Mouse (Mus musculus): ENCODE measurements around the gene Timm23.
"Not testable (repeated sequence)": the region's sequence is repeated elsewhere in the genome, so short reads cannot be mapped to it uniquely, and the experiment has no call there.

The Timm23 gene

GRCm38 (mm10) chr14:32165278-32166061 is 36.2 kb downstream of the Timm23 start:
- DNase-seq (ENCODE audit: low read depth, low spot score), result peak; percentile 48

DNA sequence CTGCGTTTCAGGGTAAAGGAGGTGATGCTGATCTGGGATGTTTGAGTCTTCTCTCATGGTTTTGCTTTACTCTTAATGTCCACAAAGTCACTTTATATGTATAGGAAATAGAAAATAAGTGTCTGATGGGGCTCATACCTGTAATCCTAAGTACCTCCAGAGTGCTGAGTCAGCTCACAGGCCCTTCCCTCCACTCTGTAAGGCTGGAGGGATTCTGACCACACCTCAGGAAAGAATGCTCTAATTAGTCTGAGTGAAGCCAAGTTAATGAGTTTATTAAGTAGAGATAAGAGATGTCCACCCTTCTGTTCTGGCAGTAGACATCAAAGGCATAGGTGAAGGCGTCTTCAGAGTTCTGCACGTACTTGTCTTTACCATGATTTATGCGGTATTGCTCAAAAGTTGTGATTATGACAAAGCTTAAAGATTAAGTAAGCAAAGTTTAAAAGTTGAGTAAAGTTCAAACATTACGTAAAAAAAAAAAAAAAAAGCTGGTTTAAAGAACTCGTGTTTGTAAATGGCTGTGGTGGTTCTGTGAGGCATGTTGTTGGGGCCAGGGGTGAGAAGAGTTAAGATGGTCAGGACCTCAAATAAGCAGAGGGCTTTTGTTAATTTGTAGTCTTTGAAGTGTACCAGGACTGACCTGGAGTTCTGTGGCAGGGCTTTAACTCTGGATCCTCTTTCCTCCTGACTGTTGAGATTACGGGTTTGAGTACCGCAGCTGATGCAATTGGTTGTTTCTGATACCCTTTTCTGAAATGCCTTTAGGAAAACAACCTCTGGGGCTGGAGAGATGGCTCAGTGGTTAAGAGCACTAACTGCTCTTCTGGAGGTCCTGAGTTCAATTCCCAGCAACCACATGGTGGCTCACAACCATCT is 37.3 kb downstream of the Timm23 start:
- no peak for DNase-seq (ENCODE audit: low read depth, low spot score)

DNA sequence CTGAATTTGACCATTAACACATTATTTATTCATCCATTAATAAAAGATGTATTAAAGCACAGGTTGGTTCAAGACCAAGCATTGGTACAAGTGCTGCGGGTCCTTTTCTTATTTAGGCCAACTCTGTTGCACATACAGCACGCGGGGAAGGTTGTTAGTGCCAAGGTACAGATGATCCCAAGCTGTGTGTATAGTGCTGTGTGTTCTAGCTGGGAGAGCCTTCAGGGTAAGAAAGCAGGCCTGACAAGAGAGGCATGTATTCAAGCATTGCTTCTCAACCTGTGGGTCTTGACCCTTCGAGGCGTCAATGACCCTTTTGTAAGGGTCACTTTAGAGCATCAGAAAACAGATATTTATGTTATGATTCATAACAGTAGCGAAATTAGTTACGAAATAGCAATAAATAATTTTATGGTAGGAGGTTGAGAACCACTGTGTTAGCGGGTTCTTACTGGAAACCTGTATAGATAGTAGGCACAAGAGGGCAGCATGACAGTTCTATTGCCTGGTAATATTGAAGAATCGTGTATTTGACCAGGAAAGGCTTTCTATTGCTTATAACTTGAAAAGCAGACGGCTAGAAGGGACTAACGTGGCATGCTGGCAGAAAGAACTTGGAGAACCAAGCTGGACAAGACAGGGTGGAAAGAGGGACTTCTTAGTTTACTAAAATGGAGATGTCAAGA is 38.4 kb downstream of the Timm23 start:
- DNase-seq (ENCODE audit: low read depth, low spot score), result no peak

DNA sequence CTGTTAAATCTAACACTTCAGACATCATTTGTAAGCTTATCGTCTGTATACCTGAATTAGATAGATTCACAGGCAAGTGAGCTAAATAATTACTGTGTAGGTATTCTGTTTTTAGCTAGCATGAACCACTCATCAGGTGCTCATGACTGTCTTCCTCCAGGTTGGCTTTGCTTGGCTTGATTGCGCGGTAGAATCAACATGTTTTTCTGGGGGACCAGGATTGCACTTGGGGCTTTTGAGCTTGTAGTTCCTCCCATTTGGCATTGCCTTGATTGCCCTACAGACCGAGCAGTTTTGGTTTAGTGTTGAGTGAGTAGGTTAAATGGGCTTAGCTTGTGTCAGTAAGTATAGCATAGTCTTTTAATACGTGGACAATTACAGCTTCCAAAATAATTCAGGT is 39.5 kb downstream of the Timm23 start:
- no peak for DNase-seq (ENCODE audit: low read depth, low spot score)

- DNase-seq (ENCODE audit: low read depth, low spot score), result no peak
Observed at GRCm38 (mm10) chr14:32161090-32161885, 40.4 kb downstream of the Timm23 start.

GRCm38 (mm10) chr14:32160563-32160962 is 41.1 kb downstream of the Timm23 start:
- DNase-seq (ENCODE audit: low read depth, low spot score), result no peak

DNA sequence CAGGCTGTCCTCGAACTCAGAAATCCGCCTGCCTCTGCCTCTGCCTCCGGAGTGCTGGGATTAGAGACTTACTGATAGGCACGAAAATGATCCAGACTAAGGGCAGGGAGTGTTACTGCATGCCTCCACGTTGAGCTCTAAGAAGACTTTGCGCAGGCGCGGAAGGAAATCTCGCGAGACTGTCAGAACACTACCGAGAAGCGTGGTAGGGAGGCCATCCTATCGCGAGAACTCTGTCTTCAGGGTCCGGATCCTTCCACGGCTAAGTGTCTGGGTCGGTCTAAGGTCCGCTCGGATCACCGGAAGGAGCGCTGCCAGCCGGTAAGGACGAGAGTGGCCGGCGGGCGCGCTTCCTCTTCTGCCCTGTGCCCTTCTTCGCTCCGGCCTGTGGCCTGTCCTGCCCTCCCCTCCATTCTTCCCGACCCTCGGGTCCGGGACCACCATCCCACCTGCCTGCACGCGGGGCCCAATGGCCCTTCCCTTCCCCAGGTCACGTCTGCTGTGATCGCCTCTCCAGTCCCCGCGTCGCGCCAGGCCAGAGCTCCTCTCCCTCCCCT is 41.9 kb downstream of the Timm23 start, which contains the start of gene Ncoa4:
Gene Ncoa4 (plus strand): TSS at position 176 of the 557 bp plus-strand sequence.
- DNase-seq (ENCODE audit: low read depth, low spot score), result peak; percentile 99

- DNase-seq (ENCODE audit: low read depth, low spot score), result no peak
Observed at GRCm38 (mm10) chr14:32159150-32159670, 42.5 kb downstream of the Timm23 start.

DNA sequence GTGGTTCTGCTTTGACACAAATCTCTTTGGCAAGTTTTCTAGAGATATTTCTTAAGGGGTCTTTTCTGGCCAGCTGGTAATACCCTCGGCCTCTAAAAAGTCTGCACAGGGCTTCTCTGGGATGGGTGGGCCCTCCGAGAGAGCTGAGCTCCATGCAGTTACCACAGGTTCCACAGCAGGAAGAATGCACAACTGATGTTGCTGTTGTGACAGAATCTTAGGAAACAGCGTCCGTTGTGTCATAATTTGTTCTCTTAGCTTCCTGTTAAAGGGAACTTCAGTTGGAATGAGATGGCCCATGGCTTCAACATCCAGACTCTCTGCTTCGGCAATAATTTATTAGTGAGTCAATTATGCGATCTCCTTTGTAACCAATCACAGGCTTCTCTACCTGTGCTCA is 46.9 kb downstream of the Timm23 start:
- no peak for DNase-seq (ENCODE audit: low read depth, low spot score)

GRCm38 (mm10) chr14:32153156-32153555 is 48.5 kb downstream of the Timm23 start:
- DNase-seq (ENCODE audit: low read depth, low spot score), result no peak

DNA sequence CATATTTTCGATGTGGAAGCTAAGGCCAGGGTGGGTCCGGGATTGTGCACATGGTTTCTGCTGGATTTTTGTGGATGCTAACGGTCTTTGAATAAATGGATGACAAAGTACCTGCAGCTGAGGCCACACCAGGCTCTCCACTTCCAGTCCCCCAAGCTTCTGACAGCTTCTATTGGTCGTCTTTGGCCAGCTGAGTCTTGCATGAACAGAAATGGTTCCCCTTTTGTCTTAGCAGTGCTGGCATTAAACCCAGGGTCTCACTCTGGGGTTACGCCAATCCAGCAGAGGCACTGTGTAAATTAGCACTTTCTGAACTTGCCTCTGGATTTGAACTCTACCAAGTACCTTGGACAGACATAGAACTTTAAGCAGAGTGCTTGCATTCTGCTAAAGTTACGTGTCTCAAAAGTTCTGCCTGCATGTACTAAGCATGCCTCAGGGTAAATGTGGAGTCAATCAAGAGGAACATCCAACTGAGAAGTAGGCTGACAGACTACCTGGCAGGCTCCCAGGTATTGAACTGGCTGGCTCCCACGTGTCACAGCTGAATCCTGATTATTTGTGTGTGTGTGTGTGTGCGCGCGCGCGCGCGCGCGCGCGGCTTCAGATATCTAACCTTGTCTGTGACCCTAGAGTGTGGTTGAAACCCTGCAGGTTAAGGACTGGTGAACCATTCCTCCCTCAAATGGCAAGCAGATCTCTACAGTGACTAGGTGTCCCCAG is 49.3 kb downstream of the Timm23 start:
- DNase-seq (ENCODE audit: low read depth, low spot score), result no peak

DNA sequence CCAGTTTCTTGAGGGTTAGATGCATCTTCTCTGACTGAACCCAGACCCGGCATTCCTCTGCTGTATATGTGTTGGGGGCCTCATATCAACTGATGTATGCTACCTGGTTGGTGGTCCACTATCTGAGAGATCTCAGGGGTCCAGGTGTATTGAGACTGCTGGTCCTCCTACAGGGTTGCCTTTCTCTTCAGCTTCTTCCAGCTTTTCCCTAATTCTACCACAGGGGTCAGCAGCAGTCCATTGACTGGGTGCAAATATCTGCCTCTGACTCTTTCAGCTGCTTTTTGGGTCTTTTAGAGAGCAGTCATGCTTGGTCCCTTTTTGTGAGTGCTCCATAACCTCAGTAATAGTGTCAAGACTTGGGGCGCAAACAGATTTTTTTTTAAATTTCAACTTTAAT is 50.8 kb downstream of the Timm23 start:
- no peak for DNase-seq (ENCODE audit: low read depth, low spot score)

DNA sequence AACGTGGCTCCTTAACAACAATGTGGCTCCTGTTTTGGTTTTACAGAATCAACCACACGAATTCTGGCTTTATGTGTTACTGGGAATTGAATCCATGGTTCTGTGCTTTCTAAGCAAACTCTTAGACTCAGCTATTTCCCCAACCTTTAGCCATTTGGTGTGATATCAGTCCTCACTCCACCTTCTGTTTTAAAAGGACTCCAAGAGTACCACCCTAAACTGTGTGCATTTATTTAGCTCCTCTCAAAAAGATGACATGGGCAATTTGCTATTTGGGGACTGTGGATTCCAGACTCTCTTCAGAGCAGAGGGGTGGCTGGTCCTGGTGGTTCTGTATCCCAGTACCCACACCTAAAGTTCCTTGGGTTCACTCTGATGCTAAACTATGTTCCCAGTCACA is 55.1 kb downstream of the Timm23 start:
- DNase-seq (ENCODE audit: low read depth, low spot score), result no peak

DNA sequence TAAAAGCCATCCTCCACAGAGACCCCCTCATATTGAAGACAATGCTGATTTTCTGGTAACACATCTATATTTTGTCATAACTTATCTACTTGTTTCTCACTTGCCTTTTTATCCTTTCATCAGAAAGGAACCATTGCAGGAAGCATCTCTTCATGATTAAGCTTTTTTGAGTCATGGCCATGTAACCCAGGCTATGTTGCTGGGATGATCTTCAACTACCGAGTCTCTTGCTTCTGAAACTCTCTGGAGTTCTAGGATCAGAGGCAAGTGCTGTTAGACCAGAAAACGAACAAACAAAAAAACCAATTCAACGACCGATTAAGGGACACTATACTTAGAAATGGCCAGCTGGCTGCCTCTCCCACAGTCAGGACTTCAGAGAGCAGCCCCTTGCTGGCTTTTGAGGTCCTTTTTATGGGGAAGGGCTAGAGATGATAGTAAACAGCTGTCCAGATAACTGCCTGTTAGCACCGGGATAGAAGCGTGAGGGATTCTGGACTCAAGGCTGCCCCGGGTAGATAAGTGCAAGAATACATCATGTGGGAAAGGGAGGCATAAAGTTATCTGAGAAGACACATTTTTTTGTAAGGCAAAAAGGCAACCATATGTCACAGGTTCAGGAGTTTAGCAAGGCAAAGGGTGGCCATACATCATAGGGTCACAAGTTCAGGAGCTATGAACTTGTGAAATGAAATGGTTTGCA is 55.7 kb downstream of the Timm23 start:
- no peak for DNase-seq (ENCODE audit: low read depth, low spot score)

DNA sequence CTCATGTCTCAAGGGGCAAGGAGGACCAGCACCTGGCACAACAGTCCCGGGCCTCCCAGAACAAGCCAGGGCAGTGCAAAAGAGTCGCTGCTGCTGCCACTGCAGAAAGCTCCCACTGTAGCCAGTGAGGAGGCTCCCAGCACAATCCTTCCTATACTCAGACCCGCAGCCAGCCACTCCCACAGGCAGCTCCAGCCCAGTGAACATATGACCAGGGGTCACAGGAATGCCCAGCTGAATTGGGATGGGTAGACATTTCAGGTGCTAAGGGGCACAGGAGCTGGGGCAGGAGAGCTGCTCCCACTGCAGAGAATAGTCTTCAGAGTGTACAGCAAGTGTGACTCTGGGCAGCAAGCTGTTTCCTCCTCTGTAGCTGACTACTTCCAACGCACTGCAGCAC is 56.3 kb downstream of the Timm23 start:
- no peak for DNase-seq (ENCODE audit: low read depth, low spot score)

DNA sequence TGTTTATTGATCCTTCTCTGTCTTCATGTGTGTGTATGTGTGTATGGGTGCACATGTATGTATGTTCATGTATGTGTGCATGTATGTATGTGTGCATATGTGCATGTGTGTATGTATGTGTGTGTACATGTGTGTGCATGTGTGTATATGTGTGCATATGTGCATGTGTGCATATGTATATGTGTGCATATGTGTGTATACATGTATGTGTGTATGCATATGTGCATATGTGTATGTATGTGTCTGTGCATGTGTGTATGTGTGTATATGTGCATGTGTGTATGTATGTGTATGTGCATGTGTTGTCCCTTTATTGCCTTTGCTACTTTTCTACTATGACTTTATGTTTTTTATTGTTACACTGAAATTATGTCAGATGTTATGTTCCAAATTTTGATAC is 57.0 kb downstream of the Timm23 start:
- no peak for DNase-seq (ENCODE audit: low read depth, low spot score)

- no peak for DNase-seq (ENCODE audit: low read depth, low spot score)
Observed at GRCm38 (mm10) chr14:32141723-32142122, 60.0 kb downstream of the Timm23 start, which contains the start of gene Msmb. Msmb (plus strand) TSS chr14:32142023.

GRCm38 (mm10) chr14:32140359-32140965 is 61.2 kb downstream of the Timm23 start:
- no peak for DNase-seq (ENCODE audit: low read depth, low spot score)

DNA sequence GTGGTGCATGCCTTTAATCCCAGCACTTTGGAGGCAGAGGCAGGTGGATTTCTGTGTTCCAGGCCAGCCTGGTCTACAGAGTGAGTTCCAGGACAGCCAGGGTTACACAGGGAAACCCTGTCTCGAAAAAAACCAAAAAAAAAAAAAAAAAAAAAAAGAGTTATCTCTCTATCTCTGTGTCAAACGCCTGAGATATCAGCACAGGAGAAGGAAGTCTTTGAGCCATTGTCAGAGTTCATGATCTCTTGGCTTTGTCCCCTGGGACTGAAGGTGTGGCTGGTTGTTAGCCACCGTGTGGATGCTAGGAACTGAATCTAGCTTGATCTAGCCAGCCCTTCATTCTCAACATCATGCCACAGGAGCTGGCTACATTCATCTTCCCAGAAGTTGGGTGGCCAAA is 65.2 kb downstream of the Timm23 start:
- DNase-seq (ENCODE audit: low read depth, low spot score), result not testable (repeated sequence)
